Mouse (Mus musculus) E14TG2a.4 (cell line): ENCODE data around the gene Fli1.

Source experiments
- CTCF ChIP-seq: conservative IDR thresholded peaks from 2 replicates; pipeline ENCODE4 v1.5.1; 2014; ENCODE audit warnings: low read length
- POU5F1 ChIP-seq: IDR thresholded peaks from 2 replicates; pipeline ENCODE4 v1.6.1; 2014; ENCODE audit warnings: low read length, borderline replicate concordance

DNA sequence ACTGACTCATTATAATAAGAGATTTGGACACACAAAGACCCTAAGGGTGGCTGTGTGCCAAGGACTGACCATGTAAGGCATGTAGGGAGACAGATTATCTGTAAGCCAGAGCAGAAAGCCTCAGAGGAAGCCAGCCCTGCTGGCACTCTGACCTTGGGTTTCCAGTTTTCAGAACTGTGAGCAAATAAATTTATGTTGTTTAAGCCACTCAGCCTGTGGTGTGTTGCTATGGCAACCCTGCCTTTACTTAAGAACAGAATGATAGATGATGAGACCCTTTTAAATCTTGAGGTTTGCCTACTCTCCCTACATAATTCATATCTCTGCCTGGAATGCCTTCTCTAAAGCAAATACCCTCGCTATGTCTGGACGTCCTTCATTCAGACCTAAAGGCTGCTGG, 64.6 kb downstream of the Fli1 start:
- TF ChIP-seq CTCF = no peak
- TF ChIP-seq POU5F1 = no peak
